In genomic region chr10:61272631-61273030, GRCm38 (mm10) we compare ENCODE assay signal across 8 mouse cellular contexts. TPM values are rescaled to one million over a fixed set of nuclear protein-coding genes. Genes with fewer than 3 reads are reported as not detected.
DNase-seq lines count a peak whose midpoint lies in the region; ATAC-seq and TF ChIP-seq lines count a peak whose summit lies in the region.
"Had no signal": no experiment of that assay in that cellular context is flagged by ENCODE, and none has a peak within 500 bp of the region (broad histone marks: within the 10 kb centered on the region; RNA-seq: fewer than 3 reads in every experiment).

No protein-coding gene starts in this region.

- no peaks in the 10 kb centered on the region for H3K36me3 ChIP-seq in neural tube, embryonic 11.5 days (ENCODE audit: control insufficient read depth, insufficient read depth, low read length)
- H3K36me3 ChIP-seq in forebrain, embryonic 14.5 days (ENCODE audit: control insufficient read depth, insufficient read depth, low read length): no peaks in the 10 kb centered on the region
- no peaks in the 10 kb centered on the region for H3K36me3 ChIP-seq in liver, embryonic 12.5 days
- H3K36me3 ChIP-seq in stomach, postnatal 0 days (ENCODE audit: control insufficient read depth, insufficient read depth, low read length): no peaks in the 10 kb centered on the region

- 0 out of 2 replicates have a peak, but pooled peaks cover 7% of the 10 kb centered on the region for H3K27me3 ChIP-seq in neural tube, embryonic 11.5 days (ENCODE audit: control insufficient read depth, insufficient read depth, low read length)
- no peaks in the 10 kb centered on the region for H3K27me3 ChIP-seq in forebrain, embryonic 14.5 days (replicated peaks; ENCODE audit: control insufficient read depth, insufficient read depth, low read length)
- peaks cover 56% of the 10 kb centered on the region for H3K27me3 ChIP-seq in liver, embryonic 12.5 days (replicated peaks)
- H3K27me3 ChIP-seq in stomach, postnatal 0 days (ENCODE audit: control insufficient read depth, insufficient read depth, low read length): no peaks in the 10 kb centered on the region; the same call in 1 of the 2 replicates

- ATAC-seq in neural tube, embryonic 11.5 days (ENCODE audit: insufficient read depth, low FRiP score, low TSS enrichment): no peak
- ATAC-seq in forebrain, embryonic 14.5 days: no peak
- ATAC-seq in liver, embryonic 12.5 days: no peak
- ATAC-seq in stomach, postnatal 0 days (ENCODE audit: low FRiP score, low TSS enrichment): no peak

- TF ChIP-seq EP300 in stomach, postnatal 0 days (optimal IDR thresholded peaks at IDR 0.05): no peak

- peak overlapping the region; percentile 61 for H3K9ac ChIP-seq in neural tube, embryonic 11.5 days (ENCODE audit: low read length)
- peak overlapping the region; percentile 64 for H3K9ac ChIP-seq in forebrain, embryonic 14.5 days (ENCODE audit: low read length)
- no peak overlapping the region for H3K9ac ChIP-seq in liver, embryonic 12.5 days
- peak overlapping the region; percentile 76 for H3K9ac ChIP-seq in stomach, postnatal 0 days (ENCODE audit: low read length)

- no peaks in the 10 kb centered on the region for H3K9me3 ChIP-seq in neural tube, embryonic 11.5 days (ENCODE audit: control insufficient read depth, low read length)
- H3K9me3 ChIP-seq in forebrain, embryonic 14.5 days (replicated peaks; ENCODE audit: control insufficient read depth, low read length): no peaks in the 10 kb centered on the region
- H3K9me3 ChIP-seq in liver, embryonic 12.5 days (replicated peaks): no peaks in the 10 kb centered on the region
- H3K9me3 ChIP-seq in stomach, postnatal 0 days (ENCODE audit: control insufficient read depth, low read length): no peaks in the 10 kb centered on the region

- no peak overlapping the region for H3K27ac ChIP-seq in neural tube, embryonic 11.5 days (ENCODE audit: low read depth, low read length)
- H3K27ac ChIP-seq in forebrain, embryonic 14.5 days (ENCODE audit: low read depth, low read length): no peak overlapping the region
- H3K27ac ChIP-seq in liver, embryonic 12.5 days: no peak overlapping the region
- H3K27ac ChIP-seq in stomach, postnatal 0 days (replicated peaks): peak overlapping the region; percentile 80

- H3K4me1 ChIP-seq in neural tube, embryonic 11.5 days (ENCODE audit: control insufficient read depth, insufficient read depth, low read length): peaks cover 8% of the 10 kb centered on the region
- H3K4me1 ChIP-seq in forebrain, embryonic 14.5 days (ENCODE audit: control insufficient read depth, insufficient read depth, low read length): 0 out of 2 replicates have a peak, but pooled peaks cover 3% of the 10 kb centered on the region
- peaks cover 5% of the 10 kb centered on the region; the same call in 1 of the 2 replicates for H3K4me1 ChIP-seq in liver, embryonic 12.5 days
- H3K4me1 ChIP-seq in stomach, postnatal 0 days (replicated peaks; ENCODE audit: control insufficient read depth, insufficient read depth): peaks cover 2% of the 10 kb centered on the region; the same call in 1 of the 2 replicates

- H3K4me3 ChIP-seq in neural tube, embryonic 11.5 days (ENCODE audit: low read depth, low read length): peak overlapping the region; percentile 57
- H3K4me3 ChIP-seq in forebrain, embryonic 14.5 days (ENCODE audit: low read depth, low read length): peak overlapping the region; percentile 48
- H3K4me3 ChIP-seq in liver, embryonic 12.5 days: peak overlapping the region; percentile 50
- peak overlapping the region; percentile 54 for H3K4me3 ChIP-seq in stomach, postnatal 0 days (ENCODE audit: low read depth, low read length)

- peak overlapping the region; percentile 90 for H3K4me2 ChIP-seq in neural tube, embryonic 11.5 days (ENCODE audit: low read depth)
- peak overlapping the region; percentile 94 for H3K4me2 ChIP-seq in forebrain, embryonic 14.5 days (ENCODE audit: low read length)
- peak overlapping the region; percentile 66 for H3K4me2 ChIP-seq in liver, embryonic 12.5 days
- peak overlapping the region; percentile 83 for H3K4me2 ChIP-seq in stomach, postnatal 0 days (replicated peaks; ENCODE audit: low read depth)

- no peak for DNase-seq in neural tube, embryonic 11.5 days (ENCODE audit: low spot score)
- no peak for DNase-seq in neural tube, embryonic 10.5 days (ENCODE audit: extremely low spot score, low spot score)
- DNase-seq in forebrain, embryonic 14.5 days (ENCODE audit: low spot score): no peak
- DNase-seq in stomach, postnatal 0 days (ENCODE audit: low spot score): no peak
- DNase-seq in adrenal gland, adult 2 months: no peak
- DNase-seq in cerebellum, postnatal 10 days: no peak

- no peak for TF ChIP-seq CTCF in stomach, postnatal 0 days (IDR thresholded peaks at IDR 0.05; ENCODE audit: low read depth)

- WGBS in neural tube, embryonic 11.5 days: 38% methylated on average over 5 of the region's 5 CpGs
- 36% methylated on average over 5 of the region's 5 CpGs for WGBS in forebrain, embryonic 14.5 days
- WGBS in liver, embryonic 12.5 days (ENCODE audit: insufficient replicate concordance): 47% methylated on average over 5 of the region's 5 CpGs
- 47% methylated on average over 5 of the region's 5 CpGs for WGBS in stomach, postnatal 0 days

RNA-seq across cellular contexts. Expression of gene Adamts14, which starts 0.6 kb away (rescaled TPM):
- polyA plus RNA-seq in neural tube, embryonic 11.5 days (2014; fragmentation: Nextera tagmentation; extraction: Ambion mirVana): 0.34 and 0.70 TPM in 2 replicates
- polyA plus RNA-seq in forebrain, embryonic 14.5 days (2014; fragmentation: Nextera tagmentation; extraction: Ambion mirVana): 0.13 and 0.17 TPM in 2 replicates
- 0.27 and 0.38 TPM in 2 replicates for polyA plus RNA-seq in liver, embryonic 12.5 days (2016; fragmentation: Nextera tagmentation; extraction: Ambion mirVana)
- 1.1 TPM in 2 replicates for polyA plus RNA-seq in stomach, postnatal 0 days (2015; fragmentation: Nextera tagmentation; extraction: Ambion mirVana)
- 1 to 10 TPM; 2.1 TPM for total RNA-seq in adrenal gland, adult 2 months (2021)
- 2.9 and 3.2 TPM in 2 replicates for polyA plus RNA-seq in adrenal gland, adult 2 months (2012; rRNA removed)
- total RNA-seq: granulocyte monocyte progenitor cell, adult 5-6 weeks had no signal

RNA-seq across cellular contexts. Expression of gene Prf1, which starts 25.0 kb away (rescaled TPM):
- not detected in 2 replicates for polyA plus RNA-seq in neural tube, embryonic 11.5 days (2014; fragmentation: Nextera tagmentation; extraction: Ambion mirVana)
- not detected in 2 replicates for polyA plus RNA-seq in forebrain, embryonic 14.5 days (2014; fragmentation: Nextera tagmentation; extraction: Ambion mirVana)
- not detected in 2 replicates for polyA plus RNA-seq in liver, embryonic 12.5 days (2016; fragmentation: Nextera tagmentation; extraction: Ambion mirVana)
- polyA plus RNA-seq in stomach, postnatal 0 days (2015; fragmentation: Nextera tagmentation; extraction: Ambion mirVana): 0.05 TPM in 1 of 2 replicates, not detected in the other
- under 1 TPM; 0.17 to 0.24 TPM for total RNA-seq in adrenal gland, adult 2 months (2021)
- polyA plus RNA-seq in adrenal gland, adult 2 months (2012; rRNA removed): 0.39 and 0.48 TPM in 2 replicates
- total RNA-seq: granulocyte monocyte progenitor cell, adult 5-6 weeks had no signal
